Mouse (Mus musculus) megakaryocyte-erythroid progenitor cell, adult 5-6 weeks (primary cell): ENCODE results near the gene Bbs9. TPM values are rescaled to one million over a fixed set of nuclear protein-coding genes. Genes with fewer than 3 reads are reported as not detected.

ENCODE experiments used
- ATAC-seq: replicated peaks from 2 replicates; pipeline ENCODE4 v1.8.0; 2016; ENCODE audit warnings: mild to moderate bottlenecking, inconsistent platforms; ENCODE audit not compliant: severe bottlenecking, poor library complexity, low FRiP score, low TSS enrichment
- total RNA-seq, 2 experiments: library from RNA; stranded (forward) in 1 of 2; stranded (reverse) in 1 of 2; fragments of 200-1000, 215-1000 nt in 1 of 2; fragments of >200 nt in 1 of 2; fragmentation: Nextera tagmentation in 1 of 2; gene quantifications; 2 replicates each; pipeline ENCODE4 v1.2.3; 2014 to 2017

The Bbs9 gene
- total RNA-seq, 2 experiments from 2014 or later: 20.2 to 25.8 TPM

DNA sequence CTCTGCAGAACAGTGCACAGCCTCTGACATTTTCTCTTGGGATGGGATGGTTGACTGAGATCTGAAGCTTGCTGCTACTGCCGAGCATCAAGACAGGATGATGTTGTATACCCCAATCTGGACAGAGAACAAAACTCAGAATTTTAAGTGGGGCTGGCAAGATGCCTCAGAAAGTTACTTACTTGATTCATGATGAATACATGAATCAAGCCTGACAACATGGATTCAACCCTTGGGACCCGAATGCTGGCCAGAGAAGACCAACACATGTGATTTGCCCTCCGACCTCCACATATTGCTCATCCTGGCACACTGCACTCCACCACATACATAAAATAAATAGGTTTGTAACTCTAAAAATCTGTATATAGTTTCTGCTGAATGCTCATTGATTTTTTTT lies 403.8 kb downstream of the Bbs9 start:
- no peak for ATAC-seq

DNA sequence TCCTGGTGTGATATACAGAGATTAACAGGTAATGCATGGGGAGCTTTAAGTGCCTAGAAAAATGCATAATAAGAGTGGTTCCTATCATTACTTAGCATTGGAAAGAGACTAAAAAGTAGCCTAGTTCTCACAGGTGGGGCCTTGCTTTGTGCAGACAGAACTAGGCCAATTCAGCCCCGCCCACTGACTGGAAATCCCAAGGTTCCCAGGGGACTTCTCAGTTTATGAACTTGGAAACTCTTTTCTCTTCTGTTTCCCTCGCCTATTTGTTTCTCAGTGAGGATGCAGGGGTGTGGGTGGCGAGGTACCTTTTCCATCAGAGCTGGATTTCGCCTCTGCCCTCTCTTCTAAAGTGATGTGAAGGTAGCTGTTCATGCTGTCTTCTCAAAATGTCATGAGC lies 410.8 kb downstream of the Bbs9 start:
- ATAC-seq: no peak

DNA sequence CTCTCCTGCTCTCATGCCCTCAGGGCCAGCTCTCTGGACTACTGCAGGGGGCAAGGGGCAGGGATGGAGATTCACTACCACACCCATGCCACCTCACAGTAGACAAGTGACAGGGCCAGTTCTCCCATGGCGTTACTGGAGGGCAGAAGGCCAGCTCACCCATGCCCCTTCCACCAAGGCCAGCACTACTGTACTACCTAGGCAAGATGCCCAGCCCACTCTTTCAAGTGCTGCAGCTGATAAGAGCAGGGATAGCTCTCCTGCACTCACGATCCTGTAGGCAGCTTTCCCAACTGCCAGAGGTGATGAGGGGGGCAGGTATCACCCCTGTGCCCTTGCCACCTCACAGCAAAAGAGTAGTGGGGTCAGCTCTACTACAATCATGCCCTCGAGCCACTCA lies 429.9 kb downstream of the Bbs9 start:
- ATAC-seq: no peak

DNA sequence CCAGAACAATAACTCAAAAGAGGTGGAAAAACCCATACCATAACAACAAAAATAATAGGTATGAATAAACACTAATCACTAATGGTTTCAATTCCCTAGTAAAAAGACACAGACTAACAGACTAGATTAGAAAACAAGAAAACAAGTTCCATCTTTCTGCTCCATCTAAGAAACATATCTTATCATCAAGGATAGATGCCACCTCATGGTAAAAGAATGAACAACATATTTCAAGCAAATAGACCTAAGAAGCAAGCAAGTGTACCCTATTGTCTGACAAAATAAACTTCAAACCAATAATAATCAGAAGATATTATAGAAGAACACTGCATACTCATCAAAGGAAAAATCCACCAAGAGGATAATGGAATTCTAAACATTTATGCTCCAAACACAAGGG lies 441.3 kb downstream of the Bbs9 start:
- no peak for ATAC-seq

DNA sequence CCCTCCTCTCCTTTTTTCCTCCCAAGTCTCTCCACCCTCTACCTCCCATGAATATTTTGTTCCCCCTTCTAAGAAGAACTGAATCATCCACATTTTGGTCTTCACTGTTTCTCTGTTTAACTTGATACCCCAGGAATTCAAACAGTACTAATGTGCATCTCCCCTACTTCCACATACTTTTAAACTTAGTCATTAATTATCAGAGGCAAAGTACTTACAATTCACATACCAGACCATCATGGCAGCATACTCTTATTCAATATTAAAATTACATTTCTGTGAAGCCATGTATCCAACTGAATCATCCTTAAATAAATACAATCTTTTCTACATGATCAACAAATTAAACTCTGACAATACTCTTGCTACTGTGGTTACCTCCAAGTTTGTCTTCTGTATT lies 460.1 kb downstream of the Bbs9 start:
- no peak for ATAC-seq

Other genes with a start within 250 kb of the Bbs9 start
- gene Zfp599, start 215.8 kb upstream of the Bbs9 start, total RNA-seq (2014; fragmentation: Nextera tagmentation): 6.2 and 6.3 TPM in 2 replicates
- 6.7 and 13.7 TPM in 2 replicates for gene Zfp599, start 215.8 kb upstream of the Bbs9 start, total RNA-seq (2017)
- 9.7 and 13.3 TPM in 2 replicates for gene Zfp810, start 168.1 kb upstream of the Bbs9 start, total RNA-seq (2014; fragmentation: Nextera tagmentation)
- 5.6 and 6.3 TPM in 2 replicates for gene Zfp810, start 168.1 kb upstream of the Bbs9 start, total RNA-seq (2017)
- gene Anln, start 86.5 kb upstream of the Bbs9 start, total RNA-seq (2014; fragmentation: Nextera tagmentation): 79.4 and 93.1 TPM in 2 replicates
- 59.5 and 67.9 TPM in 2 replicates for gene Anln, start 86.5 kb upstream of the Bbs9 start, total RNA-seq (2017)
- 5.8 and 10.7 TPM in 2 replicates for gene 9530077C05Rik, start 64.2 kb upstream of the Bbs9 start, total RNA-seq (2014; fragmentation: Nextera tagmentation)
- gene 9530077C05Rik, start 64.2 kb upstream of the Bbs9 start, total RNA-seq (2017): 11.7 and 16.4 TPM in 2 replicates
- gene Gm17545, start 21.4 kb upstream of the Bbs9 start, total RNA-seq (2014; fragmentation: Nextera tagmentation): not detected in 2 replicates
- gene Gm17545, start 21.4 kb upstream of the Bbs9 start, total RNA-seq (2017): not detected in 2 replicates
- 128 and 174 TPM in 2 replicates for gene Rp9, start 6.0 kb upstream of the Bbs9 start, total RNA-seq (2014; fragmentation: Nextera tagmentation)
- gene Rp9, start 6.0 kb upstream of the Bbs9 start, total RNA-seq (2017): 257 and 309 TPM in 2 replicates